Mouse (Mus musculus): ENCODE measurements around the gene Aqp9. TPM values are rescaled to one million over a fixed set of nuclear protein-coding genes. Genes with fewer than 3 reads are reported as not detected.
"Not testable (repeated sequence)": the region's sequence is repeated elsewhere in the genome, so short reads cannot be mapped to it uniquely, and the experiment has no call there.

Gene Aqp9
- polyA plus RNA-seq, 1 experiment from 2014 or later = 0.31 TPM

DNA sequence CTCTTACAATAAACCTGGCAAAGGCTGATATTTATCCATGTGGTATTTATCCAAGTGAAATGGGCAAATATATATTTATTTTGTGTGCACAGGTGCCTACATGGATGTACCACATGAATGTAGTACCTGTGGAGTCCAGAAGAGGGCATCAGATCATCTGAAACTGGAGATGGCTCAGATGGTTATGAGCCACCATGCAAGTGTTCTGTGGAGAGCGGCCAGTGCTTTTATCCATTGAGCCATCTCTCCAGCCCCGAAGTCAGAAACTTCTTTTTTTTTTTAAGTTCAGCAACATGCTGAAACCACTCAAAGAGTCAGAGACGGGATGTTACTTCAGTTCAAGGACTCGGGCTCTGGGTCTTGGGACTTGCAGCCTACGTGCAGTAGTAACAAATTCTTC, 39.6 kb downstream of the Aqp9 start:
- Histone ChIP-seq H3K9ac (no peak overlapping the region), H3K27ac (no peak overlapping the region), H3K4me3 (replicated peaks; ENCODE audit: low read length) (no peak overlapping the region), H3K27me3 (ENCODE audit: control insufficient read depth, insufficient read depth, low read length) (no peaks in the 10 kb centered on the region), H3K4me2 (replicated peaks) (no peak overlapping the region), H3K36me3 (replicated peaks; ENCODE audit: control insufficient read depth, insufficient read depth) (no peaks in the 10 kb centered on the region), H3K9me3 (ENCODE audit: control insufficient read depth, low read length) (no peaks in the 10 kb centered on the region), H3K4me1 (replicated peaks; ENCODE audit: control insufficient read depth, insufficient read depth, low read length) (no peaks in the 10 kb centered on the region)
- ATAC-seq (ENCODE audit: low FRiP score) (no peak), DNase-seq (ENCODE audit: low spot score) (peak; percentile 67)
- WGBS = 68% methylated on average over 5 of the region's 5 CpGs

DNA sequence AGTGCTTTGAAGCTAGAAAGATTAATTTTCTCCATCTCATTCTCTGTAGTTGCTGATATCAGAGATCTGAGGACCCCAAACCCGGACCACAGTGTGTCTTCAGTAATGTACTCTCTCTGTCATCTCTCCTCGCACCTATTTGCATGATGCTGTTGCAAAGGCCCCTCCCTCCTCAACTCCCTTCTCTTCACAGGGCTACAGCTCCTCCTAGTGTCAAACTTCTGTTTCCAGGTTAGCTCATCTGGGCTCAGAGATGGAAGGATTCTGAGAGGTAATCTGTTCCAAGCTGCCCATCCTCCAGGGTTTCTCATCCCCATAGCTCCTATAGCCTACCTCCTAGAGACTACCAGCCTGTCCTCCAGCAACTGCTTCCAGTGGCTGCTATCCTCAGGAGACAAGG, 42.3 kb downstream of the Aqp9 start:
- WGBS = 32% methylated on average over 2 of the region's 2 CpGs

DNA sequence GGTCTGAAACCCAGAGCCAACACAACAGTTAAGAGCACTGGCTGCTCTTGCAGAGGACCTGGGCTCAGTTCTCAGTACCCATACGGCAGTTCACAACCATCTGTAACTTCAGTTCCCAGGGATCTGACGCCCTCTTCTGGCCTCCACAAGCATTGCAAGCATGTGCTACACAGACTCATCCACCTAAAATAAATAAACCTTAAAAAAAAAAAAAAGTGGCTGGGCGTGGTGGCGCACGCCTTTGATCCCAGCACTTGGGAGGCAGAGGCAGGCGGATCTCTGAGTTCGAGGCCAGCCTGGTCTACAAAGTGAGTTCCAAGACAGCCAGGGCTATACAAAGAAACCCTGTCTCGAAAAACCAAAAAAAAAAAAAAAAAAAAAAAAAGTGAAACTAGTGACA, 45.4 kb downstream of the Aqp9 start:
- not testable (repeated sequence) for DNase-seq (ENCODE audit: low spot score); H3K9ac ChIP-seq; H3K4me3 ChIP-seq (replicated peaks; ENCODE audit: low read length); H3K27ac ChIP-seq; H3K9me3 ChIP-seq (ENCODE audit: control insufficient read depth, low read length); H3K4me2 ChIP-seq (replicated peaks); H3K36me3 ChIP-seq (replicated peaks; ENCODE audit: control insufficient read depth, insufficient read depth); H3K27me3 ChIP-seq (ENCODE audit: control insufficient read depth, insufficient read depth, low read length); ATAC-seq (ENCODE audit: low FRiP score); H3K4me1 ChIP-seq (replicated peaks; ENCODE audit: control insufficient read depth, insufficient read depth, low read length)
- 89% methylated on average over 7 of the region's 8 CpGs for WGBS

More for the DNA sequence above, 42.3 kb downstream of the Aqp9 start:
- Histone ChIP-seq H3K4me2 (replicated peaks) (no peak overlapping the region), H3K27me3 (ENCODE audit: control insufficient read depth, insufficient read depth, low read length) (no peaks in the 10 kb centered on the region), H3K27ac (no peak overlapping the region), H3K4me1 (replicated peaks; ENCODE audit: control insufficient read depth, insufficient read depth, low read length) (no peaks in the 10 kb centered on the region), H3K9ac (no peak overlapping the region), H3K4me3 (replicated peaks; ENCODE audit: low read length) (no peak overlapping the region), H3K36me3 (replicated peaks; ENCODE audit: control insufficient read depth, insufficient read depth) (no peaks in the 10 kb centered on the region), H3K9me3 (ENCODE audit: control insufficient read depth, low read length) (no peaks in the 10 kb centered on the region)
- ATAC-seq (ENCODE audit: low FRiP score) (no peak), DNase-seq (ENCODE audit: low spot score) (peak; percentile 27)

DNA sequence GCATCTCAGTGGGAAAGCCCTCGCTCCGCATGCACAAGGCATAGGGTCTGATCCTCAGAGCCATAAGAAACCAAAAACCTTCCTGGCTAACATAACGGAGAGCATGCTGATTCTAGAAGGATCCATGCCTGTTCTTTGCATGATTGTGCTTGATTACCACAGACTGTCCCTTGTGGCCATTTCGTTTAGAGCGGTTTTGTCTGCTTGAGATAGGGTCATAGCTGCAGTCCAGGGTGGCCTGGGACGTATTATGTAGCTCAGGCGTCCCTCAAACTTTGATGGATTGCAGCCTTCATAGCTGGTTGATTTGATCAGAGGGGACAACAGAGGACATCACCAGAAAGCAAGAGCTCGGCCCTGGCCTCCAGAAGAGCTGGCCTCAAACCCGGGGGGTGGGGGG, 47.6 kb downstream of the Aqp9 start:
- Histone ChIP-seq H3K27ac (no peak overlapping the region), H3K4me2 (replicated peaks) (no peak overlapping the region), H3K9me3 (ENCODE audit: control insufficient read depth, low read length) (no peaks in the 10 kb centered on the region), H3K4me1 (replicated peaks; ENCODE audit: control insufficient read depth, insufficient read depth, low read length) (no peaks in the 10 kb centered on the region), H3K9ac (no peak overlapping the region), H3K4me3 (replicated peaks; ENCODE audit: low read length) (no peak overlapping the region), H3K36me3 (replicated peaks; ENCODE audit: control insufficient read depth, insufficient read depth) (no peaks in the 10 kb centered on the region), H3K27me3 (ENCODE audit: control insufficient read depth, insufficient read depth, low read length) (no peaks in the 10 kb centered on the region)
- 84% methylated on average over 9 of the region's 9 CpGs for WGBS
- ATAC-seq (ENCODE audit: low FRiP score) (no peak), DNase-seq (ENCODE audit: low spot score) (no peak)

DNA sequence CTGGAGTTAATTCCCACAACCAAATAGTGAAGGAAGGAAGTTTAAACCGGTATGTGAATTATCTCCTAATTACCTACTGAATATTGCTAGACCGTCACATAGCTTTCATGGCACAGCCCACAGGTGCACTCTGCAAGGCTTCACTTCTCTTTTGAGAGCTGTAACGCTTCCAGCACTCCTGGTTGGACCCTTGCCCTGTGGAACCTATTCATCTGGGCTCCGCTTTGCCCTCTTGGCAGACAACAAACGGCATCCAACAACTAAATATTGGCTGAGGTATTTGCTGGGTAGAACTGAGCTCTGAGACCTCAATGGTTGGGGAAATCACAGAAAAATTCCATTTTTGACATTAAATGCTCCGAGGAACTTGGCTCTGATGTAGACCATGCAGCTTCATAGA, 55.3 kb downstream of the Aqp9 start:
- no peak overlapping the region for H3K27ac ChIP-seq
- H3K27me3 ChIP-seq (ENCODE audit: control insufficient read depth, insufficient read depth, low read length) = no peaks in the 10 kb centered on the region
- H3K4me2 ChIP-seq (replicated peaks) = no peak overlapping the region
- no peak overlapping the region for H3K4me3 ChIP-seq (replicated peaks; ENCODE audit: low read length)
- no peaks in the 10 kb centered on the region for H3K4me1 ChIP-seq (replicated peaks; ENCODE audit: control insufficient read depth, insufficient read depth, low read length)
- no peak for DNase-seq (ENCODE audit: low spot score)
- WGBS = 85% methylated on average over 6 of the region's 6 CpGs
- H3K9me3 ChIP-seq (ENCODE audit: control insufficient read depth, low read length) = no peaks in the 10 kb centered on the region
- ATAC-seq (ENCODE audit: low FRiP score) = no peak
- no peak overlapping the region for H3K9ac ChIP-seq
- no peaks in the 10 kb centered on the region for H3K36me3 ChIP-seq (replicated peaks; ENCODE audit: control insufficient read depth, insufficient read depth)

DNA sequence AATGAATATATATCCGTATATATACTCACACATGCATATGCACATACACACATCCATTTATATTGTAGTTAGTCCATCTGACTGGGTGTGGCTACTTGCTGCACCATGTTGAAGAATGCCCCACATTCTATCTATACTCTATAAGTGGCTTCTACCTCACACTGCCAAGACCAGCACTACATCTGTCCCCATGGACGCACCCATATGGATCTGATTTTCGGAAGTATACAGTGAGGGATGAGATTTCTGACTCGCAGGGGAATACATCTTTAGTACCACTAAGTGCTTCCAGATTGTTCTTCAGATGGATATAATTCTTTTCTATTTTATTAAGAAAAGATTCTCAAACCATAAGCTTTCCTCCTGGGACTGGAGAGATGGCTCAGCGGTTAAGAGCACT, 65.0 kb downstream of the Aqp9 start:
- Histone ChIP-seq H3K9me3 (ENCODE audit: control insufficient read depth, low read length) (no peaks in the 10 kb centered on the region), H3K4me2 (replicated peaks) (no peak overlapping the region), H3K27me3 (ENCODE audit: control insufficient read depth, insufficient read depth, low read length) (no peaks in the 10 kb centered on the region), H3K27ac (no peak overlapping the region), H3K9ac (no peak overlapping the region), H3K4me3 (replicated peaks; ENCODE audit: low read length) (no peak overlapping the region), H3K36me3 (replicated peaks; ENCODE audit: control insufficient read depth, insufficient read depth) (no peaks in the 10 kb centered on the region), H3K4me1 (replicated peaks; ENCODE audit: control insufficient read depth, insufficient read depth, low read length) (no peaks in the 10 kb centered on the region)
- DNase-seq (ENCODE audit: low spot score) (no peak), ATAC-seq (ENCODE audit: low FRiP score) (no peak)
- 93% methylated on average over 5 of the region's 5 CpGs for WGBS

DNA sequence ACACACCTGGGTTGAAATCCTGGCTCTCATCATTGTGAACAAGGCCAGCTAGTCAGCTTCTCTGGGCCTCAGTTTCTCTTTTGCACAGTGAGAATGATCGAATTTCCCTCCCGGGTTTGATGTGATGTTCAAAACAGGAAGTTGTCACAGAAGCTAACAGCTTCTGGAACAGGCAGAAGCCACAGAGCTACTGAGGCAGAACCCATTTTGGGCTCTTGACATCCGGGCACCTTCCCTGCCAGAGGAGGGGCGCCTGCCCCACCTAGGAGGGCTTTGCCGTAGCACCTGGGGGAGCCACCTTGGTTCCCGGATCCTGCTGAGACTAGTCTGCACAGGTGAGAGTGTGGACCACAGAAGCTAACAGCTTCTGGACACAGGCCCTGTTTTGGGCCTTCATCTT, 74.4 kb downstream of the Aqp9 start:
- ATAC-seq (ENCODE audit: low FRiP score) (no peak), DNase-seq (ENCODE audit: low spot score) (no peak)
- H3K4me1 ChIP-seq (replicated peaks; ENCODE audit: control insufficient read depth, insufficient read depth, low read length) = no peaks in the 10 kb centered on the region
- no peak overlapping the region for H3K27ac ChIP-seq
- no peak overlapping the region for H3K4me3 ChIP-seq (replicated peaks; ENCODE audit: low read length)
- H3K27me3 ChIP-seq (ENCODE audit: control insufficient read depth, insufficient read depth, low read length) = no peaks in the 10 kb centered on the region
- H3K36me3 ChIP-seq (replicated peaks; ENCODE audit: control insufficient read depth, insufficient read depth) = no peaks in the 10 kb centered on the region
- no peak overlapping the region for H3K4me2 ChIP-seq (replicated peaks)
- H3K9ac ChIP-seq = no peak overlapping the region
- WGBS = 95% methylated on average over 6 of the region's 6 CpGs
- H3K9me3 ChIP-seq (ENCODE audit: control insufficient read depth, low read length) = no peaks in the 10 kb centered on the region

DNA sequence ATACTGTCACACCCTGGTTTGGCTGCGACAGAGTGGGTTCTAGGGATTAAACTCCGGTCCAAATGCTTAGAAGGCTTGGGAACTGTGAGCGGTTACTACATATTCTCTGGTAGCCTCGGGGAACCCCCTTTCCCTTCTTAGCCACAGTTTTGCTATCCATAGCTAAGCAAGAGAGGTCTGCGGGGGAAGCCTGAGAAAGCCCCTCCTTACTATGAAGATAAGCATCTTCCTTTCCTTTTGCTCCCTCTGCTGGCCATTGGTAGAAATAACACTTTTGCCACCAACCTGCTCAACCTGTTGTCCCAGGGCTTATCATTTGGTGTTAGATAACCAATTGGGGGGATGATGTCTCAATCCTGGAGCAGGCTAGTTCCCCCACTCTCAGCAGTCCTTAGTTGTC, 76.4 kb downstream of the Aqp9 start:
- no peaks in the 10 kb centered on the region for H3K9me3 ChIP-seq (ENCODE audit: control insufficient read depth, low read length)
- H3K4me2 ChIP-seq (replicated peaks) = no peak overlapping the region
- no peak for ATAC-seq (ENCODE audit: low FRiP score)
- no peak overlapping the region for H3K9ac ChIP-seq
- no peaks in the 10 kb centered on the region for H3K36me3 ChIP-seq (replicated peaks; ENCODE audit: control insufficient read depth, insufficient read depth)
- no peaks in the 10 kb centered on the region for H3K27me3 ChIP-seq (ENCODE audit: control insufficient read depth, insufficient read depth, low read length)
- H3K27ac ChIP-seq = no peak overlapping the region
- H3K4me3 ChIP-seq (replicated peaks; ENCODE audit: low read length) = no peak overlapping the region
- 74% methylated on average over 5 of the region's 5 CpGs for WGBS
- no peaks in the 10 kb centered on the region for H3K4me1 ChIP-seq (replicated peaks; ENCODE audit: control insufficient read depth, insufficient read depth, low read length)
- DNase-seq (ENCODE audit: low spot score) = peak; percentile 84

DNA sequence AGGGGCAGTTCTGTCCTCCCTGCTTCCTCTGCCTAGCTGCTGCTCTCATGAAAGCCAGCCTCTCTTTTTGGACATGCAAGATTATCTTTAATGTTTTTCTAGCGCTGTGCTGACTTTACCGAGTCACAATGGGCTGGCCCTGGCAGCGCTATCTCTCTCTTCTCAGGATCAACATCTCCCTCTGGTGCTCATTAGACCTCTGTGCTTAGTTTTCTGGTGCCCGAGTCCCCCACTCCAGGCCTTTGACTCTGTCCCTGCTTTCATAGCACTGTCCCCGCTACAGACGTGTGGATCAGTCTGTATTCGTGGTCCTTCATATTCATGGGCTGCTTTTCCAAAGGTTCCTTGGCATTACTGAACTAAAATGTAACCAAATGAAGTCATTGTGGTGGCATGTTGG, 89.3 kb downstream of the Aqp9 start:
- Histone ChIP-seq H3K9ac (no peak overlapping the region), H3K27me3 (ENCODE audit: control insufficient read depth, insufficient read depth, low read length) (no peaks in the 10 kb centered on the region), H3K27ac (no peak overlapping the region), H3K4me3 (replicated peaks; ENCODE audit: low read length) (no peak overlapping the region), H3K9me3 (ENCODE audit: control insufficient read depth, low read length) (no peaks in the 10 kb centered on the region), H3K4me2 (replicated peaks) (no peak overlapping the region), H3K4me1 (replicated peaks; ENCODE audit: control insufficient read depth, insufficient read depth, low read length) (no peaks in the 10 kb centered on the region), H3K36me3 (replicated peaks; ENCODE audit: control insufficient read depth, insufficient read depth) (no peaks in the 10 kb centered on the region)
- WGBS = 75% methylated on average over 7 of the region's 7 CpGs
- no peak for ATAC-seq (ENCODE audit: low FRiP score)
- no peak for DNase-seq (ENCODE audit: low spot score)

DNA sequence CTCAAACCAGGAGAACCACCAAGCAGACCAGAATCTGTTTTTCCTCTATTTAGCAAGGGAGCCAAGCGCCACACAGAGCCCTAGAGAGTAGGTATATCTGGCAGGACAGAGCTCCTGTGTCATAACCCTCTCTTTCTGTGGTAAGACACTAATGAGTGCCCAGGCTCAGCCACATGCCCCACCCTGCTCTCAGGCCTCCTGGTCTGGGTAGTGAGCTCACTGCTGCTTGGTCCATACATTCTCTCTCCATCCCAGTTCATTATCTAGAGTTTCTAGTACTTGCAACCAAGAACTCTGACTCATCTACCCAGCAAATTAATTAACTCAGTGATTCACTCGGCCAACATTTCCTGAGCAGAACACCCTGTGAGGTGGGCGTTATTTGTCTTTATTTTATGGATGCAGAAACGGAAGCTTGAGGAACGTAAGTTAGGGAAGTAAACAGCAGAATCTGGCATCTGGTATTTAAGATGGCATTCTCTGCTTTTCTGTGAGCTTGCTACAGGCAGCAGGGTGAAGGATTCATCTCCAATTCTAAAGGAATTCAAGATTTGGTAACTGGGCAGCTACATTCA, 91.1 kb downstream of the Aqp9 start:
- no peaks in the 10 kb centered on the region for H3K36me3 ChIP-seq (replicated peaks; ENCODE audit: control insufficient read depth, insufficient read depth)
- H3K9me3 ChIP-seq (ENCODE audit: control insufficient read depth, low read length) = no peaks in the 10 kb centered on the region
- H3K4me2 ChIP-seq (replicated peaks) = no peak overlapping the region
- H3K4me1 ChIP-seq (replicated peaks; ENCODE audit: control insufficient read depth, insufficient read depth, low read length) = no peaks in the 10 kb centered on the region
- no peak overlapping the region for H3K4me3 ChIP-seq (replicated peaks; ENCODE audit: low read length)
- H3K9ac ChIP-seq = no peak overlapping the region
- WGBS = 91% methylated on average over 5 of the region's 5 CpGs
- no peaks in the 10 kb centered on the region for H3K27me3 ChIP-seq (ENCODE audit: control insufficient read depth, insufficient read depth, low read length)
- DNase-seq (ENCODE audit: low spot score) (no peak), ATAC-seq (ENCODE audit: low FRiP score) (no peak)
- no peak overlapping the region for H3K27ac ChIP-seq

All from hindbrain, embryonic 14.5 days (tissue).